Mouse (Mus musculus) megakaryocyte, embryonic 14.5 days (primary cell): ENCODE data around the gene Rab2b.

ENCODE experiments used
- FLI1 ChIP-seq: IDR thresholded peaks from 2 replicates; pipeline ENCODE4 v1.6.1; 2012; ENCODE audit warnings: low read length, inconsistent platforms, mixed read lengths
- GATA1 ChIP-seq: IDR thresholded peaks from 3 replicates; pipeline ENCODE4 v1.6.1; 2012; ENCODE audit warnings: mixed read lengths, low read length, inconsistent platforms, borderline replicate concordance

DNA sequence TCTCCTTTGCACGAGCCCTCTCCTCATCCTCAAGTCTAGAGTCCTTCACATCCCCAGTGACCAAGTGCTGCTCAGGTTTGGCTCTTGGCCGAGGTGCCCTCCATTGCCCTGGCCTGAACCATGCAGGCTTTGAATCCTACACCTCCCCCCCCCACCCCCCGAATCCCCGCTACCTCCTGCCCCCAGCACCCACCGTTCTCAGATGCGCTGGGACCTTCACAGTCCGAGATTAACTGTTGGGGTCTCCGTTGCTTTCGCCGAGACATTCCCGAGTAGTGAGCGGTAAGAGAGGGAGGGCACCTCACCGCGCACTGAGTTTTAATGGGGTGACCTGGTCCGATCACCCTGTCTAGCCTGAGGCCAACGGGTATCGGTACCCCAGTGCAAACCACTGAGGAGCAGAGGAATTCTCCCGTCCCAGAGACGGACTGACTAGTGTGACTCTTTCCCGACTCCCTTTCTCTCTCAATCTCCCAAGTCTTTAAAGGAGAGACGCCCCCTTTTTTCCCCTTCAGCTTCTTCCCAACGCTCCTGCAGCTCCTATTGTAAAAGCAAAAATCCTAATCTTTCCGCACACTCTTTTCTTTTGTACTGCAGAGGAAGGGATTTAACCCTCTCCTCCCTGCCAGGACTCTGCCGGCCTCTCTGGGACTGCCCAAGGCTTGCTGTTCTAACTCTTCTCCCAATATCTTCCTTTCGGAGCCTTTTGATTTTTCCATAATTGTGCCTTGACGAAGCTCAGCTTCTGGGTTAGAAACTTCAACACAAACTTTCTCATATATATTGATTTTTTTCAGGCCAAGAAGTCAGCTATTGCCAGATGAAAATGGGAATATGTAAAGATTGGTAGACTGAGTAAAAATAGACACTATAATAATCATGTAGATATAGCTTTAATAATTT lies 48.8 kb upstream of the Rab2b start, which contains the start of gene Sall2:
- TF ChIP-seq GATA1 (no peak), FLI1 (no peak)
